Mouse (Mus musculus): ENCODE results near the gene Ttc7. TPM values are rescaled to one million over a fixed set of nuclear protein-coding genes. Genes with fewer than 3 reads are reported as not detected.

Ttc7 gene
- total and polyA plus RNA-seq, 2 experiments from 2014 or later = 2.7 to 6.7 TPM

DNA sequence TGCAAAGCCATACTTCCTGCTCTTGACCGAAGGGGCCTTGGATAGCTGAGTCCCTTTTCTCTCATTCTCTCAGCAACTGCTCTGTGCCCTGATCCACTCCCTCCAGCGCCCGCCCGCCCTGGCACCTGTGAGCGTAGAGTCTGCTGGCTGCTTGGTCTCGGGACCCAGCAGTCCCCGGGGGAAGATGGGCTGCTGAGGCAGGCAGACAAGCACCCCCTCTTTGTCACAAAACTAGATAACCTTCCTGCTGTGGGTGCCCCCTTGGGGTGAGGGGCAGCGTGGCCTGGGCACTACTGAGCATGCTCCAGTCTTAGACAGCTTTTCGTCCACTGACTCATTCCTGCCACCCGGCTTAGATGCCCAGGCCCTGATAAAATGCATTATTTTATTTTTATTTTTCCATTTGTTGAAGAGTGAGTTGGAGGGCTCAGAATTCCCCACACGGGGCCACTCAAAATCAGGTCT is 96.5 kb downstream of the Ttc7 start:
- Histone ChIP-seq H3K4me3 (ENCODE audit: low read depth, low read length) (no peak overlapping the region), H3K4me1 (ENCODE audit: control insufficient read depth, insufficient read depth) (peaks cover 27% of the 10 kb centered on the region), H3K27me3 (ENCODE audit: control insufficient read depth, insufficient read depth, low read length) (no peaks in the 10 kb centered on the region), H3K36me3 (replicated peaks; ENCODE audit: control insufficient read depth, insufficient read depth, low read length) (no peaks in the 10 kb centered on the region), H3K4me2 (ENCODE audit: low read depth, low read length) (no peak overlapping the region), H3K9me3 (replicated peaks; ENCODE audit: control insufficient read depth, low read length) (no peaks in the 10 kb centered on the region), H3K27ac (ENCODE audit: low read depth) (0 out of 2 replicates have a peak overlapping the region, but pooled peaks have one; percentile 28), H3K9ac (replicated peaks; ENCODE audit: low read depth, low read length) (no peak overlapping the region)
- DNase-seq (ENCODE audit: low spot score) (no peak), ATAC-seq (ENCODE audit: insufficient read depth, low read depth) (no peak)
- TF ChIP-seq CTCF (IDR thresholded peaks at IDR 0.05; ENCODE audit: low read depth) (no peak), EP300 (IDR thresholded peaks at IDR 0.05; ENCODE audit: low read depth) (no peak)
- 75% methylated on average over 11 of the region's 11 CpGs for WGBS

DNA sequence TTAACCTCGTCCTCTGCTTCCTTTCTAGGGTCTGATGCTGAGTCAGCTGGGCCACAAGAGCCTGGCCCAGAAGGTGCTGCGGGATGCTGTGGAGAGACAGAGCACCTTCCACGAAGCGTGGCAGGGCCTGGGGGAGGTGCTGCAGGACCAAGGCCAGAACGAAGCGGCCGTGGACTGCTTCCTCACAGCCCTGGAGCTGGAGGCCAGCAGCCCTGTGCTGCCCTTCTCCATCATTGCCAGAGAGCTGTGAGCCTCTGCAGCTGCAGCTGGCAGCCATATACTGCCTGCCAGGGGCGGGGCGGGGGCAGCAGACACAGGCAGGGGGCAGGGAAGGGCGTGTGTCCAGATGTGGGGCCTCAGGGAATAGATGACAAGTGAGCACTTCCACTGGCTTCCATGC is 97.1 kb downstream of the Ttc7 start:
- H3K9ac ChIP-seq (replicated peaks; ENCODE audit: low read depth, low read length) = no peak overlapping the region
- WGBS = 59% methylated on average over 10 of the region's 10 CpGs
- H3K9me3 ChIP-seq (replicated peaks; ENCODE audit: control insufficient read depth, low read length) = no peaks in the 10 kb centered on the region
- TF ChIP-seq CTCF (IDR thresholded peaks at IDR 0.05; ENCODE audit: low read depth) = no peak
- no peak for TF ChIP-seq EP300 (IDR thresholded peaks at IDR 0.05; ENCODE audit: low read depth)
- ATAC-seq (ENCODE audit: insufficient read depth, low read depth) (no peak), DNase-seq (ENCODE audit: low spot score) (no peak)
- H3K4me3 ChIP-seq (ENCODE audit: low read depth, low read length) = no peak overlapping the region
- H3K4me2 ChIP-seq (ENCODE audit: low read depth, low read length) = no peak overlapping the region
- peaks cover 27% of the 10 kb centered on the region for H3K4me1 ChIP-seq (ENCODE audit: control insufficient read depth, insufficient read depth)
- H3K27ac ChIP-seq (ENCODE audit: low read depth) = peak overlapping the region; percentile 43; the same call in 1 of the 2 replicates
- no peaks in the 10 kb centered on the region for H3K27me3 ChIP-seq (ENCODE audit: control insufficient read depth, insufficient read depth, low read length)
- no peaks in the 10 kb centered on the region for H3K36me3 ChIP-seq (replicated peaks; ENCODE audit: control insufficient read depth, insufficient read depth, low read length)

- no peaks in the 10 kb centered on the region for H3K36me3 ChIP-seq (replicated peaks; ENCODE audit: control insufficient read depth, insufficient read depth, low read length)
- WGBS = 86% methylated on average over 9 of the region's 9 CpGs
- no peak overlapping the region for H3K4me2 ChIP-seq (ENCODE audit: low read depth, low read length)
- DNase-seq (ENCODE audit: low spot score) (no peak), ATAC-seq (ENCODE audit: insufficient read depth, low read depth) (no peak)
- peaks cover 22% of the 10 kb centered on the region for H3K4me1 ChIP-seq (ENCODE audit: control insufficient read depth, insufficient read depth)
- H3K27ac ChIP-seq (ENCODE audit: low read depth) = no peak overlapping the region
- H3K27me3 ChIP-seq (ENCODE audit: control insufficient read depth, insufficient read depth, low read length) = no peaks in the 10 kb centered on the region
- H3K9me3 ChIP-seq (replicated peaks; ENCODE audit: control insufficient read depth, low read length) = no peaks in the 10 kb centered on the region
- no peak overlapping the region for H3K4me3 ChIP-seq (ENCODE audit: low read depth, low read length)
- no peak for TF ChIP-seq EP300 (IDR thresholded peaks at IDR 0.05; ENCODE audit: low read depth)
- TF ChIP-seq CTCF (IDR thresholded peaks at IDR 0.05; ENCODE audit: low read depth) = no peak
- no peak overlapping the region for H3K9ac ChIP-seq (replicated peaks; ENCODE audit: low read depth, low read length)
These were observed 98.0 kb downstream of the Ttc7 start for GRCm38 (mm10) chr17:87380681-87381080.

- no peak for DNase-seq (ENCODE audit: low spot score)
- no peaks in the 10 kb centered on the region for H3K36me3 ChIP-seq (replicated peaks; ENCODE audit: control insufficient read depth, insufficient read depth, low read length)
- H3K27me3 ChIP-seq (ENCODE audit: control insufficient read depth, insufficient read depth, low read length) = no peaks in the 10 kb centered on the region
- ATAC-seq (ENCODE audit: insufficient read depth, low read depth) = no peak
- no peak overlapping the region for H3K27ac ChIP-seq (ENCODE audit: low read depth)
- TF ChIP-seq CTCF (IDR thresholded peaks at IDR 0.05; ENCODE audit: low read depth) = no peak
- no peak for TF ChIP-seq EP300 (IDR thresholded peaks at IDR 0.05; ENCODE audit: low read depth)
- H3K4me2 ChIP-seq (ENCODE audit: low read depth, low read length) = no peak overlapping the region
- no peaks in the 10 kb centered on the region for H3K9me3 ChIP-seq (replicated peaks; ENCODE audit: control insufficient read depth, low read length)
- no peak overlapping the region for H3K9ac ChIP-seq (replicated peaks; ENCODE audit: low read depth, low read length)
- H3K4me1 ChIP-seq (ENCODE audit: control insufficient read depth, insufficient read depth) = peaks cover 13% of the 10 kb centered on the region
- 74% methylated on average over 3 of the region's 3 CpGs for WGBS
- H3K4me3 ChIP-seq (ENCODE audit: low read depth, low read length) = no peak overlapping the region
These were observed 103.1 kb downstream of the Ttc7 start for GRCm38 (mm10) chr17:87385835-87386234.

DNA sequence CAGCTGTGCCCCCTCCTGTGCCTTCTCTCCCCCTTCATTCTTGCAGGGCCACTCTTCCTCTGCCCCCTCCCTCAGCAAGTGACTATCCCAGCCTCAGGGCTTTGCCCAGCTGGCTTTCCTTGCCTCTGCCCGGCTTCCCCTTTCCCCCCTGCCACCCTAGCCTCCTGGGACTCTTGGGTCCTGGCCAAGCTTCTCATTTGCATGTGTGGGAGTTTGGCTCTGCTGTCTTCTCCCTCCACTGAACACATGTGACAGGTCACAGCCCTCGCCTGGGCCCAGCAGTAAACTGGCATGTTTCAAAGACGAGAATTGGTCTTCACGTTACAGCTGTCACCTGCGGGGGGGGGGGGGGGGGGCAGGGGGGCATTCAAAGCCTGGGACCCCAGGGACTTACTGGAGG is 104.4 kb downstream of the Ttc7 start:
- Histone ChIP-seq H3K9ac (replicated peaks; ENCODE audit: low read depth, low read length) (no peak overlapping the region), H3K4me3 (ENCODE audit: low read depth, low read length) (no peak overlapping the region), H3K36me3 (replicated peaks; ENCODE audit: control insufficient read depth, insufficient read depth, low read length) (no peaks in the 10 kb centered on the region), H3K4me1 (ENCODE audit: control insufficient read depth, insufficient read depth) (peaks cover 13% of the 10 kb centered on the region), H3K27me3 (ENCODE audit: control insufficient read depth, insufficient read depth, low read length) (no peaks in the 10 kb centered on the region), H3K27ac (ENCODE audit: low read depth) (no peak overlapping the region), H3K4me2 (ENCODE audit: low read depth, low read length) (no peak overlapping the region), H3K9me3 (replicated peaks; ENCODE audit: control insufficient read depth, low read length) (no peaks in the 10 kb centered on the region)
- TF ChIP-seq CTCF (IDR thresholded peaks at IDR 0.05; ENCODE audit: low read depth) (no peak), EP300 (IDR thresholded peaks at IDR 0.05; ENCODE audit: low read depth) (no peak)
- ATAC-seq (ENCODE audit: insufficient read depth, low read depth) = peak; percentile 62; the same call in 1 of the 2 replicates
- WGBS = 13% methylated on average over 4 of the region's 5 CpGs
- peak; percentile 61 for DNase-seq (ENCODE audit: low spot score)

DNA sequence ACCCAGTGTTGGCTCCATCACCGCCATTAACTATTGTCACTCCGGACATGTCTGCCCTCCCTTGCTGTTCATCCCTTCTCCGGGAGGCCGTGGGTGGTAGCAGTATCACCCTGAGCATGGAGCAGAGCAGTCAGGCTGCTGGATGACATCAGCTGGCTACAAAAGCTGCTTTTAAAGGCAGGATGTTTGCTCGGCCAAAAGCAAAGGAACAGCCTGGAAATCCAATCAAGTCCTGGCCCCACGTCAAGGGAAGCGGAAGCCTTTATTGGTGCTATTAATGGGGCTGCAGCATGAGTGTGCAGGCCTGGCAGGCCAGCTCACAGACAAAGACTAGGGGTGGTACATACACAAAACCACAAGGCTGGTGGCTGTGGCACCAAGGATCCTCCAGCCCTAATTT is 108.6 kb downstream of the Ttc7 start:
- DNase-seq (ENCODE audit: low spot score) = peak; percentile 55
- no peak overlapping the region for H3K4me2 ChIP-seq (ENCODE audit: low read depth, low read length)
- no peaks in the 10 kb centered on the region for H3K36me3 ChIP-seq (replicated peaks; ENCODE audit: control insufficient read depth, insufficient read depth, low read length)
- no peak overlapping the region for H3K9ac ChIP-seq (replicated peaks; ENCODE audit: low read depth, low read length)
- peak; percentile 71 for ATAC-seq (ENCODE audit: insufficient read depth, low read depth)
- peak overlapping the region; percentile 62 for H3K27ac ChIP-seq (ENCODE audit: low read depth)
- peaks cover 8% of the 10 kb centered on the region for H3K4me1 ChIP-seq (ENCODE audit: control insufficient read depth, insufficient read depth)
- 47% methylated on average over 7 of the region's 7 CpGs for WGBS
- H3K9me3 ChIP-seq (replicated peaks; ENCODE audit: control insufficient read depth, low read length) = no peaks in the 10 kb centered on the region
- H3K4me3 ChIP-seq (ENCODE audit: low read depth, low read length) = no peak overlapping the region
- H3K27me3 ChIP-seq (ENCODE audit: control insufficient read depth, insufficient read depth, low read length) = no peaks in the 10 kb centered on the region
- TF ChIP-seq EP300 (IDR thresholded peaks at IDR 0.05; ENCODE audit: low read depth) (peak; percentile 72; the same call in 1 of the 2 replicates), CTCF (IDR thresholded peaks at IDR 0.05; ENCODE audit: low read depth) (no peak)

Data from heart, postnatal 0 days (tissue).